In the genomic region with DNA sequence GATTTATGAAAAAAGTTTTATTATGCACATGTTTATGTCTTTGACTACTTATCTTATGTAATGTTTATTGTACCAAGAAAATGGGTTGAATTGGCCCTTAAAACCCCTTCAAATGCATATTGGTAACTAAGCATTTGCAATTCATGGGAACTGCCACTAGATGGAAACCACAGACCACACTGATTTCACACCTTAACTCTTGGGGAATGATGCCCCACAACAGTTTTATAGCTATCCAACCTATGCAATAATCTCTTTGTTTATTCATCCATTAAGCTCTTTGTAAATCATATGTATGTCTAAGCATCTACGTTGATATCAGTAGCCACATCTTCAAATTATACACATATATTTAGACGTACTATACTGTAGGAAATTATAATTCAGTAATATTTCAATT, we compare ENCODE assay signal across 9 mouse cellular contexts.
DNase-seq lines count a peak whose midpoint lies in the region; ATAC-seq and TF ChIP-seq lines count a peak whose summit lies in the region.
"Had no signal": no experiment of that assay in that cellular context is flagged by ENCODE, and none has a peak within 500 bp of the region (broad histone marks: within the 10 kb centered on the region; RNA-seq: fewer than 3 reads in every experiment).

No protein-coding gene starts in this region.

- no peaks in the 10 kb centered on the region for H3K9me3 ChIP-seq in G1E (replicated peaks)

- no peak overlapping the region for H3K27ac ChIP-seq in cortical plate, adult 2 months (ENCODE audit: insufficient read depth, low read length)
- H3K27ac ChIP-seq: macrophage had no signal

- TF ChIP-seq CTCF in G1E (IDR thresholded peaks at IDR 0.05; ENCODE audit: low read depth, low read length): no peak
- TF ChIP-seq CTCF in cortical plate, adult 2 months (IDR thresholded peaks at IDR 0.05; ENCODE audit: extremely low read depth, insufficient read depth, low read length): peak; percentile 43; the same call in 1 of the 2 replicates

- peak; percentile 6 for DNase-seq in kidney, postnatal 10 days
- no peak for DNase-seq in kidney, postnatal 25 days
- peak; percentile 1 for DNase-seq in G1E (ENCODE audit: low spot score)
- DNase-seq in spleen, postnatal 4 days (ENCODE audit: low spot score in 2 of 2): no peak
- no peak for DNase-seq in urinary bladder, postnatal 25 days (ENCODE audit: low spot score)
- DNase-seq in natural killer cell, adult 2 months (ENCODE audit: low spot score in 2 of 2): no peak

- TF ChIP-seq POLR2A in cortical plate, adult 2 months (IDR thresholded peaks at IDR 0.05; ENCODE audit: extremely low read depth, insufficient read depth, low read length): no peak

- no peak for ATAC-seq in G1E (ENCODE audit: extremely low read depth, insufficient number of reproducible peaks, low FRiP score, poor library complexity, severe bottlenecking)
- ATAC-seq in megakaryocyte progenitor cell, adult 5-6 weeks (replicated peaks; ENCODE audit: poor library complexity): peak; percentile 63; the same call in 1 of the 2 replicates

- H3K27me3 ChIP-seq in G1E (ENCODE audit: insufficient read depth, low read length): no peaks in the 10 kb centered on the region

- no peak overlapping the region for H3K4me3 ChIP-seq in G1E (ENCODE audit: low read depth, low read length)
- H3K4me3 ChIP-seq in cortical plate, adult 2 months (ENCODE audit: insufficient read depth, low read length): no peak overlapping the region

- H3K4me1 ChIP-seq in G1E (ENCODE audit: insufficient read depth, low read depth, low read length): no peaks in the 10 kb centered on the region
- H3K4me1 ChIP-seq in cortical plate, adult 2 months (ENCODE audit: control insufficient read depth, insufficient read depth, low read length): no peaks in the 10 kb centered on the region

- no peaks in the 10 kb centered on the region for H3K36me3 ChIP-seq in G1E (replicated peaks)

Comparison
In these comparisons a context has a peak if more than half of its experiments do, and no peak if none do; other contexts are left out.
1. DNase-seq: peak in kidney, postnatal 10 days (single experiment) and G1E (single experiment); none in kidney, postnatal 25 days (0 of 2), spleen, postnatal 4 days (0 of 2), urinary bladder, postnatal 25 days (single experiment) and natural killer cell, adult 2 months (0 of 2).